Mouse (Mus musculus): ENCODE results near the gene P4hb. TPM values are rescaled to one million over a fixed set of nuclear protein-coding genes. Genes with fewer than 3 reads are reported as not detected.

P4hb gene
- polyA plus RNA-seq, 1 experiment from 2014 or later: 329 TPM

DNA sequence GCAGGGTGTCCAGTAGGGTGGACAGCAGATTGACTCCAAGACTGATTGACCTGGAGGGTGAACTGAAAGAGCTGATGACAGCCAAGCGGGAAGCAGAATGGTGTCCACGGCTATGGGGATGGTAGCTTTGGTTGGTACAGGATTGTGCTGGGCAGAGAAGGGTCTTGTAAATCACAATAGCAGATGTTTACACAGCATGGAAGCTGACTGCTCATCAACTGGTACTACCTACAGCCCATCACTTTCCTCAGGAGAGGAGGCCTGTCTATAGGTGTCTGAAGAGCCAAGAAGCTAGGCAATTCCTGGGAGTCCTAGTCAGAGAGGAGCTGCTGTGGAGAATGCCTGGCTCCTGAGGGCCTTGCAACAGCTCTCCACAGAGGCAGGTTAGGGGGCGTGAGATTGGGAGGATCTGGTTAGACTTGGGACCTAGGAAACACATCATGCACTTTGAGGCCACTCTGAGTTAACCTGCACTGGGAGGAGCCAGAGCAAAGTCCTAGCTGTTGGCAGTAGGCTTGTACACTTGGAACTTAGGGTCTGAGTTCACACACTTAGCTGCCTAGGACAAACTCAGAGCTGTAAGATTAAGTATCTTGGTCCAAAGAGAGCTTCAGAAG, 3.4 kb upstream of the P4hb start:
- peaks cover 32% of the 10 kb centered on the region for H3K36me3 ChIP-seq
- WGBS: 91% methylated on average over 3 of the region's 3 CpGs
- peaks cover 48% of the 10 kb centered on the region for H3K4me1 ChIP-seq (replicated peaks)
- no peak for ATAC-seq (ENCODE audit: low read depth)
- no peak overlapping the region for H3K4me3 ChIP-seq
- no peaks in the 10 kb centered on the region for H3K27me3 ChIP-seq
- no peaks in the 10 kb centered on the region for H3K9me3 ChIP-seq
- no peak overlapping the region for H3K4me2 ChIP-seq
- H3K9ac ChIP-seq: no peak overlapping the region
- H3K27ac ChIP-seq (replicated peaks): no peak overlapping the region

DNA sequence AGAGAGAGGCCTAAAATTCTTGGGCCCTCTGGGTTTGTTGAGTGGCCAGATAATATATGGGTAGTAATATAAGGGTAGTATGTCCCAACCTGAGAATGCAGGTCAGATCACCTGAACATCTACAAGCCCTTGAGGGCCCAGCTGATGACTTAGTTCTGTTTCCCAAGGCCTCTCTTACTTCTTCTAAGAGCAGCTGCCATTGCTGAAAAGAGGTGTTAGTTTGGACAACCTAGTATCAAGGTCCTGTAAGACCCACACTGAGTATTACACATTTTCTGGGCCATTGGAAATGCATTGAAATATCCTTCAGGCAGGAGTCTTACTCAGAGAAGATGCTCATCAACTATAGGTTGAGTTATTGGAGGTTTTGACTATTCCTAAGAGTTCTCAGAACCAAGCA, 2.9 kb upstream of the P4hb start:
- Histone ChIP-seq H3K4me1 (replicated peaks) (peaks cover 53% of the 10 kb centered on the region), H3K36me3 (peaks cover 37% of the 10 kb centered on the region), H3K27me3 (no peaks in the 10 kb centered on the region), H3K9ac (no peak overlapping the region), H3K4me3 (no peak overlapping the region), H3K9me3 (no peaks in the 10 kb centered on the region), H3K4me2 (no peak overlapping the region), H3K27ac (replicated peaks) (no peak overlapping the region)
- ATAC-seq (ENCODE audit: low read depth): no peak

DNA sequence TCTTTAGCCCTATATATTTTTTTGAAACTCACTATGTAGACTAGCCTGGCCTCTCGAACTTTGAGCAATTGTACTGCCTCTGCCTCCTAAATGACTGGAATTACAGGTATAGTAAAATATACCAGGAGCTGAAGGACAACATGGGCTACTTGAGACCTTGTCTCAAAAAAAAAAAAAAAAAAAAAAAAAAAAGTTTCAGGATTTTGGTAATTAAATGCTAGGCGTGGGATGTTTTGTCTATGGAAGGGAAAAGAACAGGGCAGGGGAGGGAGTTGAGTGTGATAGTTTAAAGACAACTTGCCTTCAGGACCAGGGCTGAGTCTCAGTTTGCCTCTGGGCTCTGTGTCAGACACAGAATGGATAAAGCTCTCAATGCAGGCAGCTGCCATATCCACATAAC, 2.0 kb upstream of the P4hb start:
- Histone ChIP-seq H3K4me1 (replicated peaks) (peaks cover 48% of the 10 kb centered on the region), H3K9ac (0 out of 2 replicates have a peak overlapping the region, but pooled peaks have one; percentile 84), H3K27me3 (no peaks in the 10 kb centered on the region), H3K27ac (replicated peaks) (no peak overlapping the region), H3K4me2 (no peak overlapping the region), H3K4me3 (no peak overlapping the region), H3K9me3 (no peaks in the 10 kb centered on the region), H3K36me3 (peaks cover 46% of the 10 kb centered on the region)
- 76% methylated on average over 2 of the region's 2 CpGs for WGBS
- ATAC-seq (ENCODE audit: low read depth): no peak

DNA sequence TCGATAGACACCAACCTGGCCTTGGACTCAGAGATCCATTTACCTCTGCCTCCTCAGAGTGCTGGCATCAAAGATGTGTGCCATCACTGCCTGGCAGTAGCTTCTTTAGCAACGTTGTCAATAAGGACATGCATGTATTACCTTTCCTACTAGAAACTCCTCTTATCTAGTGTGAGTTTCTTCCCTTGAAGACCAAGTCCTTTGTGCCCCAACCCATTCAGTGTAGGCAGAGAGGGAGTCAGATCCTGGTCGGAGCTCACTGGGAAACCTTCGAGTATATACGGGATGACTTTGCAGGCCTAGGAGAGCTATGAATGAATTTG, 1.2 kb upstream of the P4hb start:
- Histone ChIP-seq H3K27ac (replicated peaks) (peak overlapping the region; percentile 90; the same call in 1 of the 2 replicates), H3K9ac (peak overlapping the region; percentile 84), H3K4me2 (peak overlapping the region; percentile 90), H3K4me1 (replicated peaks) (peaks cover 40% of the 10 kb centered on the region), H3K36me3 (peaks cover 47% of the 10 kb centered on the region), H3K9me3 (no peaks in the 10 kb centered on the region), H3K4me3 (peak overlapping the region; percentile 89), H3K27me3 (no peaks in the 10 kb centered on the region)
- WGBS: 41% methylated on average over 5 of the region's 5 CpGs
- no peak for ATAC-seq (ENCODE audit: low read depth)

DNA sequence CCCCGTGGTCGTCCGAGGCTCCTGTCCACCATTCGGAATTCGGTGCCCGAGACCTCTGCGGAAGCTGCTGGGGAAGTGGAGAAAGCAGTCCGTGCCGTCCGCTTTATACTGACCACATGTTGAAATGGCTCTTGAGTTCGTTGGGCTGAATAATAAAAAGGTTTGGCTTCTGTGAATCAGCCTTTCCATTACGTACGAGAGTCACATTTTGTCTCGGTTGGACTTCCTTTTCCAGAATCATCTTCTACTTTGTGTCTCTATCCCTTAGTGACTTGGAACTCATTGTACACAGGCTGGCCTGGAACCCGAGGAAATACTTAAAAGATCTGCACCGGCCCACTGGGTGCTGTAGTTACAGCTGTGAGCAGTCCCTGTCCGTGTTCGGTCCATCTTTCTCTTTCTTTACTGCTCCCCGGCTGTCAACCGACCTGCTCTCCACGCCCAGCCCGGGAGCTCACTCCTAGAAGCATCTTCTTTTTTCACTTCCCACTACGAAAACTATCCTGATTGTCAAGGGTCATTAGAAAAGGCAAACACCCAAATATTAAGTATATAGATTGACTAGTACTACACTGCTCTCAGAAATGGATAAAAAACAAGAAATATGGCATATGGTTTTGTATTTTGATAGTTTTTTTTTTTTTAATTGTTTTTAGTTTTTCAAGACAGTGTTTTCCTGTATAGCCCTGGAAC, 678 bp upstream of the P4hb start:
- H3K27me3 ChIP-seq: no peaks in the 10 kb centered on the region
- peak overlapping the region; percentile 84 for H3K9ac ChIP-seq
- peaks cover 35% of the 10 kb centered on the region for H3K4me1 ChIP-seq (replicated peaks)
- ATAC-seq (ENCODE audit: low read depth): no peak; the same call in 1 of the 2 replicates
- H3K4me2 ChIP-seq: peak overlapping the region; percentile 90
- no peaks in the 10 kb centered on the region for H3K9me3 ChIP-seq
- H3K36me3 ChIP-seq: peaks cover 46% of the 10 kb centered on the region
- under 1% methylated on average over 23 of the region's 23 CpGs for WGBS
- H3K4me3 ChIP-seq: peak overlapping the region; percentile 89
- peak overlapping the region; percentile 90 for H3K27ac ChIP-seq (replicated peaks)

DNA sequence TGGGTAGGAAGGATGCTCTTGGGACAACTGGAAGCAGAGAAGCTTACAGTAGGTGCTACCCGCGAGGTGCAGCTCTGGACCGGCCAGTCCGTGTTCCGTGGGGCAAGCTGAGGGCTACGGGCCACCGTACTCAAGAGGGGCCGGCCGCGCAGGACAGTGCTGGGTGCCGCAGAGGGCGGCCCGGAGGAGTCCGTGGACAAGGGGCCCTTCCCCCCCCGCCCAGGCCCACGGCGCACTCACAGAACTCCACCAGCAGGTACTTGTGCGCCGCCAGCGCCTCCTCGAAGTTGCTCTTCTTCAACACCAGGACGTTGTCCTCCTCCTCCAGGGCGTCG, 669 bp downstream of the P4hb start:
- Histone ChIP-seq H3K27ac (replicated peaks) (peak overlapping the region; percentile 90), H3K4me2 (peak overlapping the region; percentile 90), H3K4me3 (peak overlapping the region; percentile 89), H3K36me3 (peaks cover 46% of the 10 kb centered on the region), H3K9ac (peak overlapping the region; percentile 96), H3K9me3 (no peaks in the 10 kb centered on the region), H3K27me3 (no peaks in the 10 kb centered on the region), H3K4me1 (replicated peaks) (peaks cover 30% of the 10 kb centered on the region)
- ATAC-seq (ENCODE audit: low read depth): peak; percentile 51; the same call in 1 of the 2 replicates
- WGBS: under 1% methylated on average over 24 of the region's 24 CpGs

DNA sequence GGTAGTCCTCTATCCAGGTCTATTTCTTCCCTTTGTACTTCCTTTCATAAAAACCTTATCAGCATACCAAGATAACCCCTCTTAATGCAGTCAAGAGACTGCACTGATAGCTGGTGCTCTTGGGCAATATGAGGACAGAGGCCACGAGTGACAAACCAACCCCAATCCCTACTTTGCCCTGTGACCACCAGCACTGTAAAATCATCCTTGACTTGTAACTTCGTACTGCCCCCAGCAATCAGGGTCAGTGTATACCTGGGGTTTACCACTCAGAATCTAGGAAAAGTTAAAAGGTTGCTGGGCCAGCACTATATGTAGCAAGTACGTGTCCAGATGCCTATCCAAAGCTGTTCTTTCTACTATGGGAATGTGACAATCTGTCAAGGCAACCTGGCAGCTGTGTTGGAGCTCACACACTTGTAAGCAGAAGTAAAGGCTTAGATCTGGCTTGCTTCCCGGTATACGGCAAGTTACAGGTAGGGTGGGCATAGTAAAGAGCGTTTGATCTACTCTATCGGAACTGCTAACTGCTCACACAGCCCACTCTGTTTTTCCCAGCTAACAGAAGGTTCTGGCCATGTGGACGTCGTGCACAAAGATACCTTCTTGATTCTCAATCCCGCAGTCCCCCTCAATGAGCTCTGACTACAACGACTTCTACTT, 1.2 kb downstream of the P4hb start:
- peak overlapping the region; percentile 90 for H3K4me2 ChIP-seq
- H3K4me1 ChIP-seq (replicated peaks): peaks cover 30% of the 10 kb centered on the region
- no peak for ATAC-seq (ENCODE audit: low read depth)
- H3K4me3 ChIP-seq: peak overlapping the region; percentile 89
- H3K27ac ChIP-seq (replicated peaks): peak overlapping the region; percentile 90
- H3K9me3 ChIP-seq: no peaks in the 10 kb centered on the region
- H3K9ac ChIP-seq: peak overlapping the region; percentile 96
- WGBS: 17% methylated on average over 11 of the region's 11 CpGs
- no peaks in the 10 kb centered on the region for H3K27me3 ChIP-seq
- peaks cover 46% of the 10 kb centered on the region for H3K36me3 ChIP-seq

DNA sequence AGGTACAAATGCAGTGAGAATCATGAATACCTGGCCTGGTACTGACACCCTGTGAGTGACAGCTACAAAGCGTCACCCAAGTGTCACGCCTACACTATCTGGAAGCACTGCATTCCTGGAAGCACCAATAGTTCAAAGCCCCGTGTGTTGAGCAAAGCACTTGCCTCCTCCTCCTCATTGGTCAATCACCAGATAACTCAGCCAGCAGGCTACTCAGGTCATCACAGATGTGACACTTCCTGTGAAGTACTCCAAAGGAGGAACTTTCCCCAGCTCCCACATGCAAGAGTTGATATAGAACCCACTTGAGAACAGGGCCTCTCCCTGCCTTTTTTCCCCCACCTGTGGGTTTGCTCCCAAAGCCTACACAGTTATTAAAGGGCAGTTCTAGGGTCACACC, 1.9 kb downstream of the P4hb start:
- WGBS: 83% methylated on average over 3 of the region's 3 CpGs
- Histone ChIP-seq H3K4me3 (peak overlapping the region; percentile 89), H3K9me3 (no peaks in the 10 kb centered on the region), H3K27ac (replicated peaks) (no peak overlapping the region), H3K9ac (peak overlapping the region; percentile 96), H3K4me1 (replicated peaks) (peaks cover 30% of the 10 kb centered on the region), H3K4me2 (peak overlapping the region; percentile 90), H3K27me3 (no peaks in the 10 kb centered on the region), H3K36me3 (peaks cover 51% of the 10 kb centered on the region)
- ATAC-seq (ENCODE audit: low read depth): no peak

DNA sequence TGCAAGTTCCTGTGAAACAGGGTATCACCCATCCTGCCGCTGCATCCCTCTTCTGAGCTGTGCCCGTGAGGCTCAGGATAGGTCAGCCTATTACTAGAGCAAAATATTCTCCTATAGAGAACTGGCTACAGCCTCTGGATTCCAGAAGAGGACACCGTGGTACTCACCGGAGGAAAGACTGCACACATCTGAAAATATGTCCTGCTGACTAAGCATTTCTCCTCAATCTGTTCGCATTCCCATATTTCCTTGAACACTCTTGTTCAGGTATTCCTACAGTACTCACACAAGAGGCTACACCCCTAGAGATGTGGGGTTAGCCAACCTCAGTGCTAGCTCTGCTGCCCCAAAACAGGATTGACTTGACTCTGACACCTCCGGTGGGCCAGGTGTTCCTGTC, 4.7 kb downstream of the P4hb start:
- ATAC-seq (ENCODE audit: low read depth): no peak

DNA sequence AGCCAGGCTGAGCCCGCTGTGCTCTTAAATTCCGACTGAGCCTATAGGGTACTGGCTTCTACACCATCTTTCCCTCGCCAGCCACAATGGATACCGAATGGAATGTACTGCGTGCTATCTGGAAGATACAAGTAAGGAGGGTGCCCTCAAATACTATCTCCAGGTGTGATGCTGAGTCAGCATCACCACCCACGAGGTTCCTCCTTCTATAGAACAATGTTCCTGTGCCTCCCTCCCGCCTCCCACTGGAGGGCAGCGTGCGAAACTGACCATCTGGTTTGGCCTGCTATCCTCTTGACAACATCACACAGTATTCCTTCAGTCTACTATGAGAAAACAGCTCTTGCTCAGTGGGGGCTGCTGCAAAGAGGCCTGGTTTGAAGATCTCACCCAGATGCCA, 7.9 kb downstream of the P4hb start:
- Histone ChIP-seq H3K9ac (no peak overlapping the region), H3K9me3 (no peaks in the 10 kb centered on the region), H3K27me3 (no peaks in the 10 kb centered on the region), H3K4me1 (replicated peaks) (no peaks in the 10 kb centered on the region), H3K36me3 (peaks cover 97% of the 10 kb centered on the region), H3K4me3 (no peak overlapping the region), H3K27ac (replicated peaks) (no peak overlapping the region), H3K4me2 (no peak overlapping the region)
- no peak for ATAC-seq (ENCODE audit: low read depth)
- 83% methylated on average over 9 of the region's 9 CpGs for WGBS

More for the DNA sequence above, 4.7 kb downstream of the P4hb start:
- Histone ChIP-seq H3K9me3 (no peaks in the 10 kb centered on the region), H3K27ac (replicated peaks) (no peak overlapping the region), H3K36me3 (peaks cover 78% of the 10 kb centered on the region), H3K4me1 (replicated peaks) (peaks cover 16% of the 10 kb centered on the region), H3K4me3 (no peak overlapping the region), H3K27me3 (no peaks in the 10 kb centered on the region), H3K4me2 (no peak overlapping the region), H3K9ac (no peak overlapping the region)
- WGBS: 94% methylated on average over 6 of the region's 6 CpGs

DNA sequence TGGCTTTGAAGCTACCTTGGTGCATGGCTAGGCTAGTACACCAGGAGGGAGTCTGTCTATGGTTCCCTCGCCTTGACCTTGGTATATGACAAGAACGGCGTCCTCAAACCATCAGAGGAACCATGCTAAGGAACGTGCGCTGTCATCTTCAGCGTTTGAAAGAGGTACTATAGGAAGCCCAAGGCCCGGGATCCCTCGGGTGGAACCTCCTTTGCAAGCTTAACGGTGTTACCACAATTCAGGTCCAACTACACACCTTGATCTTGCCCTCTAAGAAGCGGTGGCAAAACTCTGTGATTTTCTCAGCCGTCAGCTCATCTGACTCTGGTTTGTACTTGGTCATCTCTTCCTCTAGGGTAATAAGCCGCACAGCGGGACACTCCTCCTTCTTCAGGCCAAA, 10.1 kb downstream of the P4hb start:
- Histone ChIP-seq H3K9me3 (no peaks in the 10 kb centered on the region), H3K4me1 (replicated peaks) (no peaks in the 10 kb centered on the region), H3K36me3 (peaks cover 94% of the 10 kb centered on the region), H3K4me2 (no peak overlapping the region), H3K9ac (no peak overlapping the region), H3K4me3 (no peak overlapping the region), H3K27ac (replicated peaks) (no peak overlapping the region), H3K27me3 (no peaks in the 10 kb centered on the region)
- no peak for ATAC-seq (ENCODE audit: low read depth)
- 96% methylated on average over 13 of the region's 13 CpGs for WGBS

DNA sequence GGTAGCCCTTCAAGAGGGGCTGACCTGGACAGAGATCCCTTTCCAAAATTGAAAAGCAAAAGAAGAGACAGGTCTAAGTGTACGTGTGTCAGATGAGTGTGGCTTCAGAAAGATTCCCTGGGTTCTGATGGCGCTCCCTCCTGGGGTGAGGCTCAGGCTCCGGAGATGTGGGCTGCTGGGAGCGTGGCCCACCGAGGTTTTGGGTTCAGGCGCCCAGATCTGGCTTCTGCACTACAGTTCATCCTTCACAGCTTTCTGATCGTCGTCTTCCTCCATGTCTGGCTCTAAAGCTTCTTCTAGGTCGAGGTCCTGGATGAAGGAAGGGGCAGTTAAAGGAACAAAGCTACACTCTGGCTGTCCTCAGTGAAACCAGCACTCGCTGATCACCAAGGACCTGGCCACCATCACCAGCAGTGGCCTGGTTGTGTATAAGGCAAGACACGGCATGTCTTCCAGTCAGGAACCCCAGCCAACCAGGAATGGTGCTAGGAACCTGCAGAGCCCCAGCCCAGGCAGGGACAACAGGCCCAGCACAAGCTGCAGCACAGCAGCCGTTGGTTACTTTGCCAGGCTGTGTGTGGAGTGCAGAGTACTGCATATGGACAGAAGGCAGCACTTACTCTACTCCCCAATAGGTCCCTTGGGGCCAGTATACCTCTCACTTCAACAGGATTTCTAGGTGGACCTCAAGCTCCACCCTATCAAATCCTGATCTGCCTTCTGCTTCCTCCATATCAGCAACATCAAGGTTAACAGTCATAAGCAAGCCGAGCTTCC, 11.9 kb downstream of the P4hb start:
- H3K9ac ChIP-seq: no peak overlapping the region
- H3K4me2 ChIP-seq: no peak overlapping the region
- H3K4me3 ChIP-seq: no peak overlapping the region
- H3K27ac ChIP-seq (replicated peaks): no peak overlapping the region
- H3K4me1 ChIP-seq (replicated peaks): no peaks in the 10 kb centered on the region
- 95% methylated on average over 13 of the region's 13 CpGs for WGBS
- H3K27me3 ChIP-seq: no peaks in the 10 kb centered on the region
- H3K9me3 ChIP-seq: no peaks in the 10 kb centered on the region
- no peak for ATAC-seq (ENCODE audit: low read depth)
- peaks cover 76% of the 10 kb centered on the region for H3K36me3 ChIP-seq

Measured in neural tube, embryonic 13.5 days (tissue).